Mouse (Mus musculus) brain, embryonic 18.5 days (tissue): ENCODE results near the gene Fam170b.

Source experiments
- DNase-seq: peaks from one replicate; pipeline ENCODE4 v3.0.0-alpha.2; 2012; ENCODE audit warnings: low read depth, low spot score

The Fam170b gene

DNA sequence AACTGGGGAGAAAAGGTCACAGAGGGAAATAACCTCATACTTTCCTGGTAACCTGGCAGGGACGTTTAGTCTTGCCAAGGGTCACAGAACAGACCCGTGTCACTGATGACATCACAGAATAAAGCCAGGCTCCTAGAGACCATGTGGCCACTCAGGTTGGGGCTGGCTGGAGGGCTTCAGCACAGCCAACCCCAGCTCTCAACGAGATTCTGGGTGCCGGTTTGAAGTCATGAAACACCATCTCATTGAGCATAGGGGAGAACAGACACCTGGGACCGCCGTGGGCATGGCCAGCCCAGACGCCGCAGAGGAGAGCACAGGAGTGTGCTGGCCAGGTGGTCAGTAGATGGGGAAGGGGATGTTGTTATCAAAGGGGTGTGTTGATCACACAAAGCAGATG lies at the start of gene Fam170b:
Gene Fam170b, plus strand, starts transcription at position 116 of the 400 bp plus-strand sequence.
- DNase-seq, result no peak

DNA sequence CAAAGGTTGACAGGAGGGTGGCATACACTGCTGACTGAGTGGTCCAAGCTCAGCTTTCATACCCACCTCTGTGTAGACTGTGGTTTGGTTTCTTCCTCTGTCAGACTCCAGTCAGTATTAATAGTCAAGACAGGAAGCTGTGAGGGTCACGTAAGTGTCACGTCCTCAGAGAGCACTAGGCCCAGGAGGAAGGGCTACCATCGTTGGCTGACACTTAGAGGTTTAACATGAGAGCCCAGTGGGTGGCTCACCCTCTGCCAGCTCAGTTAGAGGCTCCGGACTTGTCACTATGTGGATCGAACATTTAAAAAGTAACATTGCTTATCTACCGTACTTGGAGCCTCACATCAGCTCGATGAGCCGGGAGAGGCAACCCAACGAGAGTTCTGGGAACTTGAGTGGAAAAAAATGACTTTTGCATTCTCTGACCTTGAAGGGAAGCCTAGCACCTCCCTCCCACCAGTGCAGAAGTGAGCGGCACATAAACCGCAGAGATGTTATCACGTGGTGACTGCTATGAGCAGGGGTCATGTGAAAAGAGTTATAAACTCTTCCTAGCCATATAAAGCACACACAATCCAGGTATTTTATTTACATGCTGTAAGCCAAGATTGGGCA lies 49.5 kb upstream of the Fam170b start:
- DNase-seq, result no peak

DNA sequence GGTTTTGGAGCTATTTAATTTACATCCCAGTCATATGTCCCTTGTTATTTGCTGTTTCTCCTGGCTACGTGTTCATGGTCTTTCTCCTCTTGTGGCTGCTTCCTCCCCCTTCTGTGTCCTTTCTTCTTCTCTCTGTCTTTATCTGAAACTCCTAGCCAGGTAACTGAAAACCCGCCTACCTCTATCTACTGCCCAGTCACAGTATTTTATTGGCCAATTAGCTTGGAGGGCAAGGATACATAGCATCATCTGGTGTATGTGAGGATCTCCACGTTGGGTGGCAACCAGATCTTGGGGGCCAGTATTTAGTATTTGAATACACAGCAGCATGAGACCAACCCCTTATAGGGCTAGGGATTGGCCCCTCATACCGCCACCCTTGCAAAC lies 49.0 kb upstream of the Fam170b start:
- no peak for DNase-seq

DNA sequence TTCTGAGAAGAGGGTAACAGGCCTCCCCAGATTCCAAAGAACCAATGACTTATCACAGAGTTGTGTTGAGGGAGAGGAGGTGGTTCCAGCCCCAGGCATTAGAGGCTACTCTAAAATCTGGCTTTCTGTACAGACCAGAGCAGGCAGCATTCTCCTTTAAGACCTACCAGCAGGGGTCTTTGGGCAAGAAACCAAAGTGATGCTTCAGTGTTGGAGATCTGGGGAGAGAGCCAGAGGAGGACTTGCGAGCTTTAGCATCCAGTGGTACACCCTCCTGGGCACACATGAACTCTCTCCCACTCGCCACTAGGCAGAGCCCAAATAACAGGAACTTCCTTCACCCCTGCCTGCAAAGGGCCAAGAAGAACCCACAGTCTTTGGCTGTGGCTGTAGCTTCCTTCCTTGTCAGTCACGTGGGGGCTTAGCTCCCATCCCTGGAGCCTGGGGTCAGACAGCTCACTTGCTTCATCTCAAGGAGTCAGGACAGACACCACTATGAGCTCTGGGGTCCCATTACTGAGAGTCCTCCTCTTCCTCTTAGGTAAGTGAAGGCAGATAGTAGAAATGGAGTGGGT lies 48.1 kb upstream of the Fam170b start, which contains the start of gene Tmem273:
Gene Tmem273, plus strand, starts transcription at position 408 of the 575 bp plus-strand sequence.
- no peak for DNase-seq

DNA sequence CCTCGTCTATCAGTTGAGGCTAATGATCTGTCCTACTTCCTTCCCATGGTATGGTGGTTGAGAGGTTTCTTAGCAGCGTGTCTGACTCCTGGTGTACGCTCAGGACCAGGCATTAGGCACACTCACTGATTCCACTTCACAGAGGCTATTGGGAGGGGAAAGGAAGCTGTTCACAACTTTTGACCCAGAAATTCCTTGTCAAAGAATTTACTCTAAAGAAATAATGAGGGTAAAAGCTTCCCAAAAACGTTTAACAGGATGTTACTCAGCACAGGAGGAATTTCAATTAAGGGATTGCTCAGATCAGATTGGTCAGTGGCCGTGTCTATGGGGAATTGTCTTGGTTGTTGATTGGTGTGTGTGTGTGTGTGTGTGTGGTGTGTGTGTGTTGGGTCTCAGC lies 46.1 kb upstream of the Fam170b start:
- DNase-seq, result no peak

DNA sequence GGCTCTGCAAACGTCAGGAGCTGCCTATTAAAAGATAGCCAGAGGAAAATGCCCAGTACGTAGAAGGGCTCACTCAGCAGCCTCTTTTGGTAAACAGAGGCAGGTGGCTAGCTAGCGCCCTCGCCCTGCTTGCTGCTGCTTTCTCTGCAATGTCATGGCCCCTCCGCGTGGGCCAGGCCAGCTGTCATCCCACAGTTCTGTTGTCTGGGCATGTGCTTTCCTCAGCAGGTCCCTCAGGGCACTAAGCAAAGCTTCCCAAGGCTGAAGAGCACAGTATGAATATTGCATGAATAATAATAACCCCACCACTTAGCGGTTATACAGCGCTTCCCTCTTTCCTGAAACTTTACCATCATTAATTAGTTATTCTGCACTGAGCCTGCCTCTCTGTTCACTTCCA lies 37.4 kb upstream of the Fam170b start:
- DNase-seq, result no peak

DNA sequence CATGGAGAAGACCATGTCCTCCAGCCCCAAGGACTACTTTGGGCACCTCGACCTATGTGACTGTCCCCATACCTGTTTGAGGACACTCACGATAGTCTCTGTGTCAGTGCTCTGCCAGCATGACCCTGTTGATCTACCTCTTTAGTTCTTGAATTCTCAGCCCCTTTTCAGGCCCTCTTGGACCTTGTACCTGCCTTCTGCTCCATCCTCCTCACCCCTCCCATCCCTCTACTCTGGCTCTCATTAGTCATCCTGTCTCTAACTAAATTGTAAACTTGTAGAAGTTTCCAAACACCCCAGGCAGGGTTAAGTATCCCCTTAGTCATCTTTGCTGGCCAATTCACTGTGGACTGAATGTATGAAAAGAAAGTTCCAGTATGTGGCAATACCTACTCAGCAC lies 36.0 kb upstream of the Fam170b start:
- DNase-seq, result no peak

DNA sequence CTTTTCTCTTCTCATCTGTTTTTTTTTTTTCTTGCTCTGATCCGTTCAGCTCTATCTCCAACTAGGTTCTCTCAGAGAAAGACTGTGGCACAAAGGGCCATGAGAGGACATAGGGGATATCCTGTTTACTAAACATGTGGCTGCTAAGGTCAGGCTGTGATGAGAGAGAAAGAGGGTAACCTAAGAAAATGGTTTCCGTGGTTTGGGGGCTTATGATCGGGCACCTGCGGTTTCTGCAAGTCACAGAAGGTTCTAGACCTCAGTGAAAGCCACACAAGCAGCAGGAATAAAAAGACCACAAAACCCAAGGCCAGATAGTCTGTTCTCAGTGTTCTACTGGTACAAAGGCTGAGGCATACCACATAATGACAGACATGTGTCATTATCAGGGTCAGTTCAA lies 35.4 kb upstream of the Fam170b start:
- DNase-seq, result no peak

DNA sequence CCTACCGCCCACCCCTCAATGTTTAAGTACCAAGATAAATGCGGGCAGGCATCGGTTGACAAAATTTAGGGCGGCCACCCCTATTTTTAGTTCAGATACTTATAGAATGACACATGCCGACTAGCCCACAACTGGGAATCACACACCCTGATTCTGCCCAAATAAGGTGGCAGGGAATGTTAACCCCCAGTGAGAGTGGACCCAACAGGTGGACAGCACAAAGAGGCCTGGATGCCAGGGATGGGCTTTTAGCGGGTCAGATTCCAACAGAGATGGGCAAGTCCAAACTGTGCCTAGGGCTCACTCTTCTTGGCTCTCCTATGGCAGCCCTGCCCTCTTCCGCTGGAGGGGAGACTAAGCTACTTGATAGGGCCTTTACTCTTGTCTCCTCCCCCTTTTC lies 33.7 kb upstream of the Fam170b start:
- no peak for DNase-seq

DNA sequence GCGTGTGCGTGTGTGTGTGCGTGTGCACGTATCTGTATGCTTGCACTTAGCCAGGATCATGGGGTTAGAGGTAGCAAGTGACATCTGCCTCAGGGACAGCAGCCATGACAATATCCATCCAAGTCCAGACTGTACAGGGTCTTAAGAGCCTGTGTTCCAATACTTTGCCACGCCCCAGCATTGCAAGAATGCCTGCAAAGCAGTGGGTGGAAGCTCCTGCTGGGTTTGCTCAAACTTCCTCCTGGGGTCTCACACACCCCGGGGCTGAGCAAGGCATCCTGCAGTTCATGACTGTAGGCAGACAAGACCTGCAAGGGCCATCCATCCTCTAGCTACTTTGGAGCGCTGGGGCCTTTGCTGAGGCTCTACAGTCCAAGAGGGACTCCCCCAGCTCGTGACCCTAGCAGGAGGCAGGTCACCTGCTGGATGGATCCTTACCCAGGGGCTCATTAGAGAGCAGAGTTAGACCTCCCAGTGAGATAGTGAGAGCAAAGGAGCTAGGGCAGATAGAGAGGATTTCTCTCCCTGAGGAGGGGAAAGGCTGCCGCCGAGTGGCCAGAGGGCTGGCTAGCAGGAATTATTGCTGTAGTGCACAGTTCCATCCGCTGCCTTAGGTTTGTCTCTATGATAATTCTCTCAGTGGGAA lies 32.6 kb upstream of the Fam170b start:
- DNase-seq, result no peak

DNA sequence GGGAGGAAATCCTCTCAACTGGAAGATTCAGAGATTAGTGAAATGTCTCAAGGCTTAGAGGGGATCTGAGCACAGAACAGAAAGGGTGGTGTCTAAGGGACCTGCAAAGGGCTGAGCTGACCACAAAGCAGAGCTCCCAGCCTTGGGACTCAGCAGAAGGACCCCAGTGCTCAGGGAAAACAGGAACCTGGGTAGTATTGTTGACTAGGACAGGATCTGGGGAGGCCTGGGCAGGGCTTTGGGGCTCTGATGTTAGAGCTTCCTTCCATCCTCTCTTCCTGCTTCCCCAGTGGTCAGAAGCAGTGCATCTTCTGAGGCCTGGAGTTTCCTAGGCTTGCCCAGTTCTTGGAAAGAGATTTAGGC lies 32.1 kb upstream of the Fam170b start:
- DNase-seq, result no peak

DNA sequence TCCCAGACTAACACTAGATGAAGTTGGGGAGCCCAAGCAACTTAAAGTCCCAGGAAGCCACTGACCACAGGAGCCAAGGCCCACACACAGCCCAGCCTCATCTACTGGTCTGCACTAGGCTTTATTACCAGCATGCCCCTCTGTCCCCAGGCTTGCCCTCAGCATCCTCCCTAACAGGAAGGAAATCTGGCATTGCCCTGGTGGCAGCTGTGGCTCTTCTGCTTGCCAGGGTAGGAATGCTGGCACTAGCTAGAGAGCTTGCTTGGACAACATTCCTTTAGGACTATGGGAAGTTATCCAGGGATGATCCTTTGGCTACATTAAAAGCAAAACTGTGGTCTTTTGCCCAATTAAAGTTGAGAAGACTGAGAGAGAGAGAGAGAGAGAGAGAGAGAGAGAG lies 23.7 kb upstream of the Fam170b start:
- no peak for DNase-seq

DNA sequence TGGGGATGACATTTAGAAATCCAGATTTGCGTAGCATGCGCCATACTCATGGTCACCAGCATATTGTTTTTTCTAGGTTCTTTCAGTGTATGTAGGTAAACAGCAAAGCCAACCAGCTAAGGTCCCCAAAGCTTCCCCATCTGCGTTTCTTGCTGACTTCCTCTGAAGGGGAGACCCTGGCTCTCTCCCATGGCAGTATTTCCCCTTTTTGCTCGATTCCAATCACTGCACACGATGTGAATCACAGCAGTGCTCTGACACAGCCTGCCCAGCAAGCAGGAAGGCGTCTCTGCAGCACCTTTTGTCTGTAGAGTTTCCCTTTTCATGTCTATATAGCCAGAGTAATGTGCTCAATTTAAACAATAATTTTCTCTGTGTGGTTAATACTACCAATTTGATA lies 21.3 kb upstream of the Fam170b start:
- DNase-seq, result no peak

DNA sequence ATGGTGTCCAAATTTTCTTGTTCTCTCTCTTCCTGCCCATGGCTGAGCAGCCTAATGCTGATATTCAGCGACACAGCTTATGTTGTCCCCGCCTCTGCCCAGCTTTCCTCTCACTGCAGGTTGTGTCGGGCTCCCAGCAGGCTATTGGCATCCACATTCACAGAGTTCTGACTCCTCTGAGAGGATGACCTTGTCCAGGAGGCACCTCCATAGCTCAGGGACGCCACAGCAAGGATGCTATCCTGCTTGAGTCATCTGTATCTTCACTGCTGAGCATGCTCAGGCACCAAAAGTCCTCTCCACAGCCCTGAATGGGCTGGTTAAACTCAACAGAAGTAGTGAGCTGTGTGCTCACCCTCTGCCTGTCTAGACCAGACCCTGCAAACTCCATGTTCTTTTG lies 18.8 kb upstream of the Fam170b start:
- DNase-seq, result no peak

DNA sequence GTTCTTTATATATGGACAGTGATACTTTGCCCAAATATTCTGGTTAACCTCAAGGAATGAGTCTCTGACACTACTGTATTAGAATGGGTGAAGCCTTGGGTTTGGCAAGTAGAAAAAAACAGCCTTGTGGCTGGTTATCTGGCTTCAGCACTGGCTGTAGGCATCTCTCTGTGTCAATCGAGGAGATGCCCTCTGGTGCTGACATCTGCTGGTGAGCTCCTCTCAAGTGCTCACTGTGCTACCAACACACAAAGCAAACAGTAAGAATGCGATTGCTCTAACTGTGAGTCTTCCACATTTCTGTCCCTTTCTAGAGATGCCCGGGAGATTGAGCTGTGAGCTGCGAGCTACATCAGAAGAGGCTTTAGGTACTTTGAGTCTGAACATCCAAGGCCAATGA lies 17.2 kb upstream of the Fam170b start:
- no peak for DNase-seq

DNA sequence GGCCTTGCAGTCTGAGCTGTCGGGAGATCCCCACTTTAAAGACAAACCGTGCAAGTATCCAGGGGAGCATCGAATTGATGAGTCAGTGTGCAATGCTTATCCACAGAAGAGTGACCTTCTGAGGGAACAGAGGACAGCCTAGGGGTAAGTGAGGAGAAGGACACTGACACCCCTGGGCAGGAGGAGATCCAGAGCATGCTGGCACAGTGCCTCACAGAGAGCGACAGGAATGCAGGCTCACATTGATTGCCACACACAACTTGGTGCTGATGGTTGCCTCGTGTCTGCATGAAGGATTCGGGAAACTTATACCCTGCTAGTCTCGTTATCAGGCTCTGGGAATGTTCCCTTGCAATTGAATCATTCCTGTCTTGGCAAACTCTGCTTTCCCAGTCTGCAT lies 16.5 kb upstream of the Fam170b start:
- no peak for DNase-seq

DNA sequence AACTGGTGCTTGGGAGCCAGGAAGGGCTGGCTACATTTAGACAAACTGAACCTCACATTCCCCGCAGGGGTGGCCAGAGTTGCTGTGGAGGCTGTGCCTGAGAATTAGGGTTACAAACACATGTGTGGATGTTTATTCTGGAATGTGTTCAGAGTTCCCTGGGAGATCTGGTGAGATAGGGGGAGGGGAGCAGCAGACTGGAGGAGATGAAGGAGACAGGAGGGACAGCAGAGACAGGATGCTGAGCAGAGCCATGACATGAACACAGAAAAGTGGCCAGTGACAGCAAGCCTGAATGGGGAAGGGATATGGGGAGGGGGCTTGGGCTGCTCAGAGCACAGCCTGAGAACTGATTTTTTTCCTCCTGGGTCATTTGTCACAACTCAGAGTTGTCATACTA lies 14.5 kb upstream of the Fam170b start:
- no peak for DNase-seq

DNA sequence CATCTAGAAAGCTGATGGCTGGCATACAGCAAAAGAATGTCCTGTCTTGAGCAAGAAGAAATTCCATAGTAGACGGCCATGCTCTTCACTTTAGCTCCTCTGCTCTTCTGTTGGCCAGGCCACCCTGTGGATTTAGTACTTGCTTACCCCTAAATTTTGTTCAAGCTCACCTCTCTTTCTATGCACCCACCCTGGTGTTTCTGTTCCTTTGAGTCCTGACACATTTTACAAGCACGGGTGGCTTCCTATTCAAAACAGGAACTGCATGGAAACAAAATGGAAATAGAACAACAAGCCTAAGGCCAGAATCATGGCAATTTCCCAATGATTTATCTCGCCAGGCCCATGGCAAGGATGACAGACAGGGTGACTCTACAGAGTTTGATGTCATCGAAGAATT lies 10.9 kb upstream of the Fam170b start:
- DNase-seq, result no peak

DNA sequence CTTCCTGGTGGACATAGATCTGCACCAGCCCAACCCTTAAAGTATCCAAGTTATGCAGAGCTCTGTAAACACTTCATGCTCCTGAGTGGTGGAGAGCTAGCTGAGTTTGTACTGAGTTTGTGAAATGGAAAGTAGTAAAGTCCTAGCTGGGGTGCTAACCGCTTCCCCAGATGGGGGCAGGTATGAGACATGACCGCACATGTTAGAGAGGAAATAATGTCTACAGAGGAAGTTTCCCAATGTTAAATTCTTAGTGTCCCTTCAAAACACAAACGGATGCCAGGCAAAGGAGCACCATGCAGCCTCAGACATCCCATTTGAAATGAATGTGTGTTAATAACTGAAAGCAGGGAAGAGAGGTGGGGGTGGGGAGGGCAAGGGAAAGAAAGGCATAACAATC lies 9.9 kb upstream of the Fam170b start:
- no peak for DNase-seq

DNA sequence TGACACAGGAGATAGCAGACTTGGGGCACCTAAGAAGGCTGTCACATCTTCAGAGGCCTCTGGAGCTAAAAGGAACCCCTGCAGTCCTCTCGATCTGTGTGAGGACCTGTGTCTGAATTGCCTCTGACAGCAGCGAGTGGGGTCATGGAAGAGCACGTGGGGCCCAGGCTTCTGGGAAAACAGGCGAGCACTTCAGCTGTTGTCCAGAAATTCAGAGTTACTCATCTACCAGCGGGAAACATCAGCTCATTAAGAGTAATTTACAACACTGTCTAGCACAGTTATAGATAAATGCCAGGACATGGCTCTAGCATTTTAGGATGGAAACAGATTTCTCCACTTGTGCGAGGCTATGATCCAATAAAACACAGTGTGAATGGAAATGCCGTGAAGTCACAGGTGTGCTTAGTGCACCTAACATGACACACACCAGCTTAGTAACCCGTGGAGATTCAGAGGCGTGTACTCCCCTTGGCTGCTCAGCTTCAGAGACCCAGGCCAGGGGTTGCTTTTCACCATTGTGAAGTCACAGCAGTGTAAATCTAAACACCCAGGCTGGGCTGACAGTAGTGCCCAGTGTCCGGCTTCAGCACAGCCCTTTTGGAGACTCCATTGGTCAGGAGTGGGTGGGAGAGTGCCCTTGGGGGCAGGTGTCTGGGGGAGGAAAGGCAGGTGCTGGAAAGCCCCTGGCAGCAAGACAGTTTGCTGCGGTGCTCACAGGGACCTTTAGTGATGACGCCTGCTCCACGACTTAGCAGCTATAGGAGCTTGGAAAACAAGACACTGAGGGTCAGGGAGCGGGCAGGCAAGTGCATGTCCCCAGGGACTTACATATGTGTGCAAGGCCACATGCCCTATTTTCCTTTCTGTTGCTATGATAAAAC lies 9.3 kb upstream of the Fam170b start:
- no peak for DNase-seq

DNA sequence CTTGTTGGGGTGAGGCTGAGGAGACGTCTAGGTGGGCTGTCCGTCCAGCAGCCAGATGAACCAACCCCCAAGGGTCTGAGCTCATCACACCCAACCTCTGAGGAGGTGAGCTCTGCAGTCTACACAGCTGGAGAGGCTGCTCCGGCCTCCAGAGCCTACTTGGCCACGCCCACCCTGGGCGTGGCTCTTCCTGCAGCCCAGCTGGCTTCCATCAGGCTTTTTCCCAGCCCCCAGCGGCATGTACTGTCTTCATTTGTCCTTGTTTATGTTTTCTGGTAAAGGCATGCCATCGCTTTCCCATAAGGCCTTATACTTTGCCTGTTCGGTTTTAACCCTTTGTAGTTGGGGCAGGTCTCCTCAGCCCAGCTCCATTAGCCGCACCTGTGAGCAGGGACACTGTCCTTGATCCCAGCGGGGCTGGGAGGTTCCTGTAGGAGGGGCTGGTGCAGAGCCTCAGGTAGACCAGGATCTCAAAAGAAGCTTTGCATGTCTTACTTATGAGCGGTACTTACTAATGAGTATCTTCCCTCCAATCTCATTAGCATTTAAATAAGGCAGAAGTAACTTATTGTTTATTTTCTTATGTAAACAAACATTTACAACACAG lies 8.2 kb upstream of the Fam170b start:
- no peak for DNase-seq

DNA sequence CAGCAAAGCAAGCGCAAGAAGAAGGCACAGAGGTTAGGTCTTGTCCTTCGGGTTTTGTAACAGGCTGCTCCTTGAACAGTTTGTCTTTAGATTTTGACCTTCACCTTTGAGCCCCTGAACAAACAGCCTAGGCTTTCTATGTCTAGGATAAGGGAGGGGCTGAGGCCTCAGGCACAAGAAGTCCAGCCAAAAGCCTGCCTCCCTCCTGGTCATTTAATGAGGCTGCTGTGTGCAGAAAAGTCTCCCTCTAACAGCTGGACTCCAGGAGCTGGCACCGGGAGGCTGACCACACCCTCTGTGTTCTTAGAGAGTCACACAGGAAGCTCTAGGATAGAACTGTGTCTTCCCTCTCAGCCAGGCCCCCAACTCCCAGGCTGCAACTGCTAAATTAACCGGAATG lies 6.6 kb upstream of the Fam170b start:
- DNase-seq, result no peak
